Mouse (Mus musculus): ENCODE results near the gene Gm42372. TPM values are rescaled to one million over a fixed set of nuclear protein-coding genes. Genes with fewer than 3 reads are reported as not detected.

Gm42372 gene
- total and polyA plus RNA-seq, 3 experiments: 0.15 to 0.61 (median 0.47) TPM

GRCm38 (mm10) chr7:17015381-17015780, 32.5 kb downstream of the Gm42372 start:
- H3K27ac ChIP-seq (ENCODE audit: insufficient read depth, low read depth): no peak overlapping the region
- no peak overlapping the region for H3K4me3 ChIP-seq (replicated peaks in 1 of 3; ENCODE audit: low read depth in 2 of 3, low read length in 2 of 3, poor library complexity in 1 of 3)
- no peaks in the 10 kb centered on the region for H3K9me3 ChIP-seq (replicated peaks; ENCODE audit: low read length)
- no peak for TF ChIP-seq ZMIZ1 (IDR thresholded peaks at IDR 0.05; ENCODE audit: low read depth, low read length)
- TF ChIP-seq CTCF (conservative IDR thresholded peaks at IDR 0.05 in 1 of 2, IDR thresholded peaks at IDR 0.05 in 1 of 2; ENCODE audit: low read depth in 2 of 2, low read length in 2 of 2): peak in 1 of 2 experiments; percentile 17; a peak in 2 of 4 replicates
- H3K27me3 ChIP-seq (replicated peaks): no peaks in the 10 kb centered on the region
- H3K4me1 ChIP-seq (ENCODE audit: control insufficient read depth in 1 of 2, insufficient read depth in 2 of 2): peaks cover 0 to 11% of the 10 kb centered on the region in 2 experiments; a peak in 2 of 4 replicates
- no peak overlapping the region for H3K9ac ChIP-seq (ENCODE audit: insufficient read depth, low read depth)
- no peak overlapping the region for H3K4me2 ChIP-seq (ENCODE audit: insufficient read depth, low read depth, poor library complexity, severe bottlenecking)
- peaks cover 84 to 97% of the 10 kb centered on the region in 2 experiments for H3K36me3 ChIP-seq (replicated peaks in 1 of 2; ENCODE audit: control insufficient read depth in 1 of 2, insufficient read depth in 1 of 2, low read length in 1 of 2)
- dilution Hi-C loops (cut with MboI; ENCODE audit: extremely low pct_ligation_motif_present, extremely low pct_unique_long_range_greater_than_20kb, low sequenced_read_pairs) (no loop called here), in situ Hi-C loops (cut with MboI; ENCODE audit: low pct_ligation_motif_present, low pct_unique_long_range_greater_than_20kb, low sequenced_read_pairs) (no loop called here)
- no peak for DNase-seq (ENCODE audit: extremely low read depth)
- H3K79me2 ChIP-seq (replicated peaks; ENCODE audit: control insufficient read depth, extremely low read depth, insufficient read depth, poor library complexity, severe bottlenecking): peaks cover 37% of the 10 kb centered on the region

- dilution Hi-C loops (cut with MboI; ENCODE audit: extremely low pct_ligation_motif_present, extremely low pct_unique_long_range_greater_than_20kb, low sequenced_read_pairs): no loop called here
- no peaks in the 10 kb centered on the region for H3K9me3 ChIP-seq (replicated peaks; ENCODE audit: low read length)
- no peak overlapping the region for H3K4me3 ChIP-seq (replicated peaks in 1 of 3; ENCODE audit: low read depth in 2 of 3, low read length in 2 of 3, poor library complexity in 1 of 3)
- no peak overlapping the region for H3K27ac ChIP-seq (ENCODE audit: insufficient read depth, low read depth)
- no peak overlapping the region for H3K4me2 ChIP-seq (ENCODE audit: insufficient read depth, low read depth, poor library complexity, severe bottlenecking)
- no peaks in the 10 kb centered on the region for H3K27me3 ChIP-seq (replicated peaks)
- H3K4me1 ChIP-seq (ENCODE audit: control insufficient read depth in 1 of 2, insufficient read depth in 2 of 2): peaks cover 3 to 27% of the 10 kb centered on the region in 2 experiments; a peak in 3 of 4 replicates
- in situ Hi-C loops (cut with MboI; ENCODE audit: low pct_ligation_motif_present, low pct_unique_long_range_greater_than_20kb, low sequenced_read_pairs): no loop called here
- H3K36me3 ChIP-seq (replicated peaks in 1 of 2; ENCODE audit: control insufficient read depth in 1 of 2, insufficient read depth in 1 of 2, low read length in 1 of 2): peaks cover 84 to 97% of the 10 kb centered on the region in 2 experiments
- no peak overlapping the region for H3K9ac ChIP-seq (ENCODE audit: insufficient read depth, low read depth)
- no peak for DNase-seq (ENCODE audit: extremely low read depth)
- TF ChIP-seq POLR2AphosphoS2 (IDR thresholded peaks at IDR 0.05; ENCODE audit: low read depth, low read length) (no peak), UBTF (IDR thresholded peaks at IDR 0.05; ENCODE audit: low read depth, low read length) (no peak)
- peaks cover 45% of the 10 kb centered on the region for H3K79me2 ChIP-seq (replicated peaks; ENCODE audit: control insufficient read depth, extremely low read depth, insufficient read depth, poor library complexity, severe bottlenecking)
Observed at GRCm38 (mm10) chr7:17017036-17017435, 34.1 kb downstream of the Gm42372 start.

GRCm38 (mm10) chr7:17017921-17018320, 35.0 kb downstream of the Gm42372 start:
- Histone ChIP-seq H3K9me3 (replicated peaks; ENCODE audit: low read length) (no peaks in the 10 kb centered on the region), H3K4me2 (ENCODE audit: insufficient read depth, low read depth, poor library complexity, severe bottlenecking) (no peak overlapping the region), H3K4me1 (ENCODE audit: control insufficient read depth in 1 of 2, insufficient read depth in 2 of 2) (peaks cover 3 to 36% of the 10 kb centered on the region in 2 experiments; a peak in 3 of 4 replicates), H3K27me3 (replicated peaks) (no peaks in the 10 kb centered on the region), H3K79me2 (replicated peaks; ENCODE audit: control insufficient read depth, extremely low read depth, insufficient read depth, poor library complexity, severe bottlenecking) (peaks cover 54% of the 10 kb centered on the region), H3K9ac (ENCODE audit: insufficient read depth, low read depth) (no peak overlapping the region), H3K27ac (ENCODE audit: insufficient read depth, low read depth) (no peak overlapping the region), H3K36me3 (replicated peaks in 1 of 2; ENCODE audit: control insufficient read depth in 1 of 2, insufficient read depth in 1 of 2, low read length in 1 of 2) (peaks cover 84 to 97% of the 10 kb centered on the region in 2 experiments), H3K4me3 (replicated peaks in 1 of 3; ENCODE audit: low read depth in 2 of 3, low read length in 2 of 3, poor library complexity in 1 of 3) (no peak overlapping the region)
- in situ Hi-C loops (cut with MboI; ENCODE audit: low pct_ligation_motif_present, low pct_unique_long_range_greater_than_20kb, low sequenced_read_pairs) (no loop called here), dilution Hi-C loops (cut with MboI; ENCODE audit: extremely low pct_ligation_motif_present, extremely low pct_unique_long_range_greater_than_20kb, low sequenced_read_pairs) (no loop called here)
- TF ChIP-seq CTCF (conservative IDR thresholded peaks at IDR 0.05 in 1 of 2, IDR thresholded peaks at IDR 0.05 in 1 of 2; ENCODE audit: low read depth in 2 of 2, low read length in 2 of 2) (no peak), MAX (IDR thresholded peaks at IDR 0.05; ENCODE audit: low read length) (no peak), ZKSCAN1 (IDR thresholded peaks at IDR 0.05; ENCODE audit: borderline replicate concordance, low read depth, low read length) (no peak), NRF1 (IDR thresholded peaks at IDR 0.05; ENCODE audit: low read depth, low read length) (no peak), JUN (IDR thresholded peaks at IDR 0.05; ENCODE audit: insufficient read depth, low read depth, low read length) (no peak), USF1 (IDR thresholded peaks at IDR 0.05; ENCODE audit: low read depth, low read length) (no peak)
- DNase-seq (ENCODE audit: extremely low read depth): no peak
